Mouse (Mus musculus): ENCODE data around the gene Iars.
"Not testable (repeated sequence)": the region's sequence is repeated elsewhere in the genome, so short reads cannot be mapped to it uniquely, and the experiment has no call there.

Iars gene

DNA sequence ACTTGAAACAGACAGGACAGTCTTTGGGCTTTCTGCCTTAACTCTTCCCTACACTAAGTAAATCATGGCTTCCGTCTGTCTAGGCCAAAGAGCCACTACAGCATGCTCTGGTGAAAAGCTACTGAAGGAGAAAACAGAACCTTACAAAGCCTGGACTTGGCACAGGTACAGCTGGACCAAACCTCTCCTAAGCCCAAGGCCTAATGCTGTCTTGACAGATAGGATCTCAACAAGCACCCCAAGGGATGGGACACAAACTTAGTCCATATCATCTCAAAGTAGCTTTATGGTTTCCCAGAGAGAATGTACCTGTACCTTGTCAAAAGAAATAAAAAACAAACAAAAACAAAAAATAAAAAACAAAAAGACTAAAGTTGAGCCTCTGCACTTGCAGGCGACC lies 54.5 kb downstream of the Iars start:
- DNase-seq (ENCODE audit: low read depth, low spot score): no peak

DNA sequence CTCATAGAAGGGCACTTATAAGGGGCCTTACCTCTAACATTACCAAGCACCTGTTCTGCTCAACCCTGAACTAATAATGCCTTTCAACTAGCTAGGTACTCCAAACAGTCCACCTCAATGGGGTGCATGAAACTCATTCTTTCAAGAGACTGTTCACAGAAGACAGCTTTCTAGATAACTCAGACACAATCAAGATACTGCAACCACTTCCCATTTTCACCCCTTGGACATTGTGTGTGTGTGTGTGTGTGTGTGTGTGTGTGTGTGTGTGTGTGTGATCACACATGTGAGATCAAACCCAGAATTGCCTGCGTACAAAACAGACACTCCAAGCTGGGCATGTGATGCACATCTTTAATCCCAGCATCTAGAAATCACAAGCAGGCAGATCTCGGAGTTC lies 56.1 kb downstream of the Iars start:
- DNase-seq (ENCODE audit: low read depth, low spot score): no peak

DNA sequence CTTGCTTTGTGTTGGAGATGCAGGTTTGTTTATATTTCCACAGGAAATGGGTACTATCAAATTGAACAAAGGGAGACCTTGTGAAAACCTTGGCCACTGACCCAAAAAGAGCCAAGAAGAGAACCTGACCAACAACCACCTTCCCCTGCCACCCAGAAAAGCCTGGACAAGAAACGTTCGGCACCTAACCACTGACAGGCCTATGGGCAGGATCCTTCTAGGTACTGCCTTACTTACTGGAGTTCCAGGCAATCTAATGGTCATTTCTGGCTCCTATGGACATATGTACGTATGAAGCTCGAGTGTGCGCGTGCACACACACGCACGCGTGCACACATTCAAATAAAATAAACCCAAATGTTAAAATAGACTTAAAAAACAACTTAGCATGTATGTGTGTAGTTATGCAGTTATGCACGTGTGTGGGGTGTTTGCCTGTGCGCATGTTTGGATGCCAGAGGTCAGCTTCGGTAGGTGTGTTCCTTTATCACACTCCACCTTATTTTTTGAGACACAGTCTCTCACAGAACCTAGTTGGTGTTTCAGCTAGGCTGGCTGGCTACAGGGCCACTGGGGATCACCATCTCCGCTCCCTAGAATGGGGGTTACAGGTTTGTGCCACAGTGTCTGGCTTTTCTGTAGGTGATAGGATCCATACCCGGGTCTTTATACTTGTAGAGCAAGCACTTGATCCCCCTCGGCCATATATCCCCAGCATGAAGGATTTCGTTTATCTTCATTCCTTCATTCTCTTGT lies 59.6 kb downstream of the Iars start:
- no peak for DNase-seq (ENCODE audit: low read depth, low spot score)

DNA sequence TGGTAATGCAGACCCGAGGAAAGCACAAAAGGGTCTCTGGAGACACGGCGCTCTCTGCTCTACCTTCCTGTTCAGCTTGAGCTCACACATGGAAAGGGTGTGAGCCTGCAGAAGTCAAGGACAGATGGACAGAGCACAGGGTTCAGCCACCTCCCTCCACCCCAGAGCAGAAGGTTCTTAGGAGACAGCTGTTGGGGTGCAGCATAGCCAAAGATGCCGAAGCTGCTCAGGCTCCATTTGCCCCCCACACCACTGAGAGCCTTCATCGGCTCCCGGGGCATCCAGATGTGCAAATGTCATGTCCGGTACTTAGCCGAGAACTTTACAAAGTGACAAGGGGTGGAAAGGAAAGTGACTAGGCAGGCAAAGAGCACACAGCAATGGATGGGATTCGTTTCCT lies 74.7 kb downstream of the Iars start:
- DNase-seq (ENCODE audit: low read depth, low spot score): no peak

DNA sequence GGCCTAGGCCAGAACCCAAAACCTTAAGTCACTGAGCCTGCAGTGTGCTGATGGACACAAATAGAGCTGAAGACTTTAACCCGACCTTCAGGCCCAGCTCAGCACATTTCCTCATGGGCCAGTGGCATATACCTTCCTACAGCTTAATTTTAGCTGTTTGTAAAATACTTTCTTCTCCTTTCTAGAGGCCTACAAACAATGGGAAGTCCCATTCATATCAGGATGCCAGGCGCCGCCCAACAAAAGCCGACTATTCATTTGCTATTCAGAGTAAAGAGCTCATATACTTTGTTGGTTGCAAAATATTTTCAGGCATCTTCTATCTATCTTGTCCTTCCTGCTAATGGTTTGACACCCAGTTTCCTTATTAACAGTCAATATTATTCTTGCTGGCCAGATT lies 76.1 kb downstream of the Iars start:
- DNase-seq (ENCODE audit: low read depth, low spot score): no peak

DNA sequence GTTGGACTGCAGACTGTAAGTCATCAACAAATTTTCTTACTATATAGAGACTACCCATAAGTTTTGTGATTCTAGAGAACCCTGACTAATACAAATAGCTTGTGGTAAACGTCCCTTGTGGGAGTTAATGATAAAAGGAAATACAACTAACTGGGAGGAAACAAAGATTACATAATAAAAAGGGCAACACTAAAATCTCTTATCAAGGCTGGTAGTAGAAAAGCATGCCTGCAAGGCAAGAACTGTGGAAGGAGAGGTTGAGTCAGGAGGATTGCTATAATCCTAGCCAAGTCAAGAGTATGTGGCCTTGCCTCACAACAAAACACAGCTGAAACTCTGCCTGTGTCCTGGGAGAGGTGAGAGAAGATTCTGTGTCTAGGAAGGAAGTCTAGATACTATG lies 78.8 kb downstream of the Iars start:
- DNase-seq (ENCODE audit: low read depth, low spot score): no peak

DNA sequence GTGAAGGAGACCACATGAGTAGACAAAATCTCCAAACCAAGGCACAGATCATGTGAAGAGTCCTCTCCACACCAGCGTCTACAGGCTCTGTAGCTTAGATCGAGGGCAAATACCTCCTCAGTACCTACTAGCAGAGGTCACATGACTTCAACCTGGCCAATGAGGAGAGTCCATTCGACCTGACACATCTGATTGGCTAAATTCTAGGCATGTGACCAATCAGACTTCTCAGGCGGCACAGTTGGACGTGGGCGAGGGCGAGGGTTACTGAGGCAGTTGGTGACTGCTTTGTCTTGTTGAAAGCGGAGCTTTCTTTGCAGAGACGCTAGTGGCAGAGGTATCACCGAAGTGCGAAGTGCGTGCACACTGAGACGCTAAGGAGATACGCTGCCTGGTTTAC lies 80.3 kb downstream of the Iars start:
- DNase-seq (ENCODE audit: low read depth, low spot score): no peak

DNA sequence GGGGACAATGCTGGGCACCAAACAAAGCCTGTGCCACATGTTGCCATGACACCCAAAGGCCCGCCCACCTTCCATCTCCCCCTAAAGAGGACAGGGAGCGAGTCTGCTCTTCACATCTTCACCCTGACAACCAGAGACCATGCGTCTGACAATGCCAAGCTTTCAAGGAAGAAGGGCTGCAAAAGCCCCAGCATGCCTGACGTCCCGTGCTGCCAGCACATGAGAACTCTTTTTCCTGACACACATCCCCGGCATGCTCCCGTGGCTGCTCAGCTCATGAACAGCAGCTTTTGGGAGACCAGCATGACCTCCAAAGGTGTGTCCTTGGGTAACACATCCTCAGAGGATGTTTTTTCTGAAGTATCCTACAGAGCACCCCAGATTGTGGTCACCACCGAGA lies 83.4 kb downstream of the Iars start:
- DNase-seq (ENCODE audit: low read depth, low spot score): no peak

DNA sequence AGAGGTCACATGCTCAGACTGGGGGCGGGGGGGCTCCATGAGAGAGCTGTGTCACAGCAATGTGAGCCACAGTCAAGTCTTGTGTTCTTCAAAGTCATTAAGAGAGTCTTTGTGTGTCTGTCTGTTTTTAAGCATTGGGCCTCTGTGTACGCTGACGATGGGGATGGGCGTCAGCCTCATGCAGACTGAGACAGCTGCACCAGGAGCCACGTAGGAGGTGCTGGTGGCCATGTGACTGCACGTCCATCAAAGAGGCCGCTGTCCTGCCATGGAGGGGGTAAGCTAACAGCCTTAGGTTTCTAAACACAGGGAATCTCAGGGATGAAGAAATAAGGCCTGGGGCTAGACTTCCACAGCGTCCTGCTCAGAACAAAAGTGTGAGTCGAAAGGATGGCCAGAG lies 84.4 kb downstream of the Iars start:
- no peak for DNase-seq (ENCODE audit: low read depth, low spot score)

DNA sequence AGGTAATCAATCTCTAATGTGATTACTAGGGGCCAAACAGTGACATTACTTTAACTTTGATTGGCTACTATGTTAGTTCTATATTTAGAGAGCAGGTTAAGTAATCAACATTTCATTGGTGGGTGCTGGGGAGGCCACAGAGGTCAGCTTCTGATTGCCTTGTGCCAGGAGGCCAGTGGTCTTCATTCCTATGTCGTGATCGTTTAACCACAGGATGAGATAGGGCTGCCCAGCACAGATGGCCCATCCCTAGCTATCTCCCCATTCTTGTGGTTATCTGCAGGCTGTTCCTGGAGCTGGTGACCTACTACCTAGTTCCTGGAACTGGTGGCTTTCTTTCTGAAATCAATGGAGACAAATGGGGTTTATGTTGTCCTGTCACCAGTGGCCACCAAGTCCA lies 86.1 kb downstream of the Iars start:
- DNase-seq (ENCODE audit: low read depth, low spot score): no peak

DNA sequence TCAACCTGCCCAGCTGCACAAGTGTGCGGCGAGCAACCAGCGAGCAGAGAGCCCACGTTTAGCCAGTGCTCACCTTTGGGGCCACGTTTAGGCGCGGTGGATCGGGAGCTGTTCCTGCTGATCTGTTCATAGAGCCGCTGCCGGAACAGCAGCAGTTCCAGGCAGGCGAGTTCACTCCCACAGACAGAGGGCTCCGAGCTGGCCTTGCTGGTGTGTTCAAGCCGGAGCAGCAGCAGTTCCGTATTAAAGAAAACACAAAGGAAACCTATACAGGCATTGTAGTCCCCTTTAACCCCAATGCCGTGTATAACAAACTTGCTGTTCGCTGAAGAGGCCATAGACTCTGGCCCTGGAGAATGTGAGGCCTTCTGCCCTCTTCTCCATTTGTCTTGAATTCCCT lies 87.2 kb downstream of the Iars start:
- DNase-seq (ENCODE audit: low read depth, low spot score): no peak

DNA sequence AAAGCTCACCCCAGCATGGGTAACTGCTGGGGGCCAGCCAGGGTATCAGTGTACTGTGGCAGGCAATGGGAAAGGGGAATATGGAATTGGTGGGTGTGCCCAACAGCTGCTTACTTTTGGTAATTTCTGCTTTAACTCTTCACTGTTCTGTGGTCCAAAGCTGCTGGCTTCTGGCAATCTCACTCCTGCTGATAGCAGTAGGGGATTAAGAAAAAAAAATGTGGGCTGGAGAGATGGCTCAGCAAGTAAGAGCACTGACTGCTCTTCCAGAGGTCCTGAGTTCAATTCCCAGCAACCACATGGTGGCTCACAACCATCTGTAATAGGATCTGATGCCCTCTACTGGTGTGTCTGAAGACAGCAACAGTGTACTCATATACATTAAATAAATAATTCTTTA lies 89.6 kb downstream of the Iars start:
- not testable (repeated sequence) for DNase-seq (ENCODE audit: low read depth, low spot score)
